Mouse (Mus musculus) hindbrain, embryonic 12.5 days (tissue): Measurements from ENCODE around the gene Traf2. TPM values are rescaled to one million over a fixed set of nuclear protein-coding genes. Genes with fewer than 3 reads are reported as not detected.
"Not testable (repeated sequence)": the region's sequence is repeated elsewhere in the genome, so short reads cannot be mapped to it uniquely, and the experiment has no call there.

Experiments
- ATAC-seq: fragments of 200-750 bp; cut with Nextera tagmentation; 2 replicates; pipeline ENCODE4 v1.8.0; 2017; ENCODE audit warnings: moderate TSS enrichment; ENCODE audit not compliant: low FRiP score
- H3K27ac ChIP-seq: fragments of 300-500 bp; sonication (generic); 2 replicates; pipeline ENCODE4 v1.5.1; 2016; ENCODE audit warnings: mild to moderate bottlenecking
- H3K27me3 ChIP-seq: fragments of 300-500 bp; sonication (generic); 2 replicates; pipeline ENCODE4 v1.6.1; 2016; ENCODE audit warnings: mild to moderate bottlenecking
- H3K36me3 ChIP-seq: fragments of 300-500 bp; sonication (generic); 2 replicates; pipeline ENCODE4 v1.6.1; 2016; ENCODE audit warnings: mild to moderate bottlenecking
- H3K4me1 ChIP-seq: fragments of 300-500 bp; sonication (generic); 2 replicates; pipeline ENCODE4 v1.6.1; 2016
- H3K4me2 ChIP-seq: fragments of 300-500 bp; sonication (generic); replicated peaks from 2 replicates; pipeline ENCODE4 v1.6.1; 2016; ENCODE audit warnings: mild to moderate bottlenecking
- H3K4me3 ChIP-seq: fragments of 300-500 bp; sonication (generic); 2 replicates; pipeline ENCODE4 v1.5.1; 2016; ENCODE audit warnings: mild to moderate bottlenecking
- H3K9ac ChIP-seq: fragments of 300-500 bp; sonication (generic); 2 replicates; pipeline ENCODE4 v1.6.1; 2016; ENCODE audit warnings: mild to moderate bottlenecking, moderate library complexity
- H3K9me3 ChIP-seq: fragments of 300-500 bp; sonication (generic); replicated peaks from 2 replicates; pipeline ENCODE4 v1.6.1; 2016; ENCODE audit warnings: mild to moderate bottlenecking
- WGBS: fragments of 180-500 bp; shearing (Covaris S2); methylation state at CpG from one replicate; pipeline ENCODE4 v1.1.7; 2016; 5-methylcytosine and 5-hydroxymethylcytosine counted together
- polyA plus RNA-seq: library from polyadenylated mRNA; unstranded; fragments of >200 nt; fragmentation: Nextera tagmentation; extraction: Ambion mirVana; gene quantifications from 2 replicates; pipeline ENCODE4 v1.2.1, GENCODE M21; 2016

Traf2 gene
- polyA plus RNA-seq, 1 experiment from 2014 or later = 29.6 TPM

GRCm38 (mm10) chr2:25553171-25553786, 6.5 kb upstream of the Traf2 start:
- not testable (repeated sequence) for ATAC-seq, H3K9me3 ChIP-seq, H3K36me3 ChIP-seq, H3K4me3 ChIP-seq, H3K27me3 ChIP-seq, H3K4me2 ChIP-seq, H3K27ac ChIP-seq, H3K9ac ChIP-seq, H3K4me1 ChIP-seq
- WGBS = 81% methylated on average over 4 of the region's 4 CpGs

GRCm38 (mm10) chr2:25551186-25551585, 4.4 kb upstream of the Traf2 start:
- Histone ChIP-seq H3K4me2 (no peak overlapping the region), H3K4me3 (no peak overlapping the region), H3K27ac (no peak overlapping the region), H3K36me3 (no peaks in the 10 kb centered on the region), H3K27me3 (no peaks in the 10 kb centered on the region), H3K9me3 (no peaks in the 10 kb centered on the region), H3K4me1 (peaks cover 4% of the 10 kb centered on the region), H3K9ac (no peak overlapping the region)
- 37% methylated on average over 5 of the region's 5 CpGs for WGBS
- no peak for ATAC-seq

- Histone ChIP-seq H3K27ac (no peak overlapping the region), H3K4me2 (no peak overlapping the region), H3K4me3 (no peak overlapping the region), H3K9ac (no peak overlapping the region), H3K36me3 (no peaks in the 10 kb centered on the region), H3K27me3 (no peaks in the 10 kb centered on the region), H3K4me1 (peaks cover 16% of the 10 kb centered on the region), H3K9me3 (no peaks in the 10 kb centered on the region)
- no peak for ATAC-seq
- WGBS = 78% methylated on average over 9 of the region's 9 CpGs
Measured at GRCm38 (mm10) chr2:25549021-25549991, 2.6 kb upstream of the Traf2 start.

DNA sequence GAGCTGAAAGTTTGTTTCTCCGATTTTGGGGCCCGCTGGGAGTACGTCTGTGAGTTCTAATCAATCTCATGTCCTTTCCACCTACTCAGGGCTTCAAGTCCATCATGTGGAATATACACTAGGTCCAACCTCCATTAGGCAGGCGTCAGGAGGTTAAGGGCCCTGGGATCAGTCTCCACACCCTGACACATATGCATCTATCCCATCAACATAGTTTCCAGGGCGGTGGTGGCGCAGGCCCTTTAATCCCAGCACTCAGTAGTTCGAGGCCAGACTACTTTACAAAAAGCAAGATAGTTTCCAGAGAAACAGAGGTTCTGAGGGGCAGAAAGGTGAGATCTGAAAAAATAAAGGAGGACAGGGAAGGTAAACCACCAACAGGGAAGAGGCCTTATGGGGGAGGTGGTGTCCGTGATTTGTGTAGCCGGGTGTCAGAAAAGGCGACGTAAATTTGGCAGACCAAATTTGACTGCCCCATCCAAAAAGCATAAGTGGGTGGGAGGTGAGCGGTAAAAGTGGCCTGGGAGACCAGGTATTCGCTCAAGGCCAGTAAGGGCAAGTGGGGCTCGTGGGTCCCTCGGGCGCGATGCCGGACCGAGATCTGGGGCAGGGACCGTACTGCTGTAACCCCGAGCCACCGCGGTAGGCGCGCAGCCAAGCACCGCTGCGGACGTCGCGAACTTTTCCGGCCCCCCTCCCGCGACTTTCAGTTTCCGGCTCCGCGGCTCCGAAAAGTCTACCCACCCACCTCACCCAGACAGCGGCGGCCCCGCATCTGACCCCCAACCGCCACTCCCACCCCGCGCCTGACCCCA, 537 bp downstream of the Traf2 start:
- peak overlapping the region; percentile 52; the same call in 1 of the 2 replicates for H3K27ac ChIP-seq
- peak overlapping the region; percentile 69 for H3K4me3 ChIP-seq

DNA sequence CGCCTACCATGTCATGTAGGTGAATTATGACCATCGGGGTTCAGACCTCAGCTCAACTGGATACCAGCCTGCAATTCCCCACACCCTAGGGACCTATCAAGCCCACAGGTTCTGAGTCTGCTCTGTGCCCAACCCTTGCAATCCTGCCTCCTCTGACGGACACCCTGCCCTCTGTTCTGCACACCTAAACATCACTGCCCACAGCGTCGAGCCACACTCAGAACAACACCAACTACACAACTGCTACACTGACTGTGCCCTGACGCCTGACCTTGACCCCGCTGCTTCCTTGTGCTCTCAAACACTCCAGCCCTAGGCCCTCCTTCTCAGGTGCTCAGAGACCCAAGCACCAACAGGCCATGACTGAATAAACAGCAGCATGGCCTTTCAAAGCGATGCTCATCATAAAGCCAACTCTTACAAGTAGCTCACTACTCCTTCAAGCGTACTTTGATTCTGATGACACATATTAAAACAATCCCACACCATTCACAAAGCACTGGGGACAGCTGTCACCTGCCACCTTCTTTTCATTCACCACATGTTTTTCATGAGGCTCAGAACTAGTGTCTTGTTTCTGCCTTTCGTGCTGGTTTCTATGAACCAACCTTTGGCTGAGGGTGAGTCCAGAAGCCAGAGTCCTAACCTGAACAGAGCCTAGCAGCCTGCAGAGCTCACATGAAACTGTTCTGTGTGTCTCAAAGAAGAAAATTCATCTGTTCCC, 4.9 kb downstream of the Traf2 start:
- Histone ChIP-seq H3K9ac (no peak overlapping the region), H3K36me3 (peaks cover 9% of the 10 kb centered on the region), H3K4me2 (no peak overlapping the region), H3K4me3 (no peak overlapping the region), H3K4me1 (peaks cover 17% of the 10 kb centered on the region), H3K27ac (no peak overlapping the region), H3K27me3 (no peaks in the 10 kb centered on the region), H3K9me3 (no peaks in the 10 kb centered on the region)
- no peak for ATAC-seq
- WGBS = 88% methylated on average over 10 of the region's 10 CpGs

More for the DNA sequence above, 537 bp downstream of the Traf2 start:
- Histone ChIP-seq H3K4me2 (peak overlapping the region; percentile 71), H3K9me3 (no peaks in the 10 kb centered on the region), H3K27me3 (no peaks in the 10 kb centered on the region), H3K9ac (peak overlapping the region; percentile 75), H3K36me3 (no peaks in the 10 kb centered on the region), H3K4me1 (peaks cover 20% of the 10 kb centered on the region)
- 11% methylated on average over 36 of the region's 43 CpGs for WGBS
- ATAC-seq = peak; percentile 79

- Histone ChIP-seq H3K4me1 (peaks cover 10% of the 10 kb centered on the region), H3K27me3 (no peaks in the 10 kb centered on the region), H3K36me3 (peaks cover 19% of the 10 kb centered on the region), H3K9me3 (no peaks in the 10 kb centered on the region), H3K4me2 (no peak overlapping the region), H3K27ac (no peak overlapping the region), H3K9ac (no peak overlapping the region), H3K4me3 (no peak overlapping the region)
- 91% methylated on average over 4 of the region's 4 CpGs for WGBS
- no peak for ATAC-seq
Measured at GRCm38 (mm10) chr2:25540541-25540948, 6.2 kb downstream of the Traf2 start.

DNA sequence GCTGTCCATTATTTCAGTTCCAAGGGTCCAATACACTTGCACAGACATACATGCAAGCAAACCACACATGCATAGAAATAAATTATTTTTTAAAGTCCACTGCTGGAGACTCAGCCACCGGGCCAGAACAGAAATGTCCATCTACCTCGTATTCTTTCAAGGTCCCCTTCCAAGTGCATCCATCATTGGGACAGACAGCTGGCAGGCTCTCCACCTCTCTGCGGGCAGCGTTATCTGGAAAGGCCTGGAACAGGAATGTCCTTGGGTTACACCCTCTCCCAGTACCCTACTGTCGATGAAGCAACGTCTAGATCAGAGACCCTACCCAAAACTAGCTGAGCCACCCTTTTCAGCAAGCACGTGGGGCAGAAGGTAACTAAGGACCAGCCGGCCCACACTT, 10.2 kb downstream of the Traf2 start:
- Histone ChIP-seq H3K36me3 (peaks cover 33% of the 10 kb centered on the region), H3K9ac (no peak overlapping the region), H3K4me3 (no peak overlapping the region), H3K9me3 (no peaks in the 10 kb centered on the region), H3K4me1 (0 out of 2 replicates have a peak, but pooled peaks cover under 1% of the 10 kb centered on the region), H3K27ac (no peak overlapping the region), H3K4me2 (no peak overlapping the region), H3K27me3 (no peaks in the 10 kb centered on the region)
- whole genome bisulfite sequencing = 93% methylated on average over 8 of the region's 8 CpGs
- no peak for ATAC-seq

- no peak overlapping the region for H3K27ac ChIP-seq
- no peak for ATAC-seq
- peaks cover 40% of the 10 kb centered on the region for H3K36me3 ChIP-seq
- 93% methylated on average over 2 of the region's 2 CpGs for WGBS
- no peak overlapping the region for H3K9ac ChIP-seq
- H3K27me3 ChIP-seq = no peaks in the 10 kb centered on the region
- H3K4me1 ChIP-seq = no peaks in the 10 kb centered on the region
- H3K4me3 ChIP-seq = no peak overlapping the region
- no peak overlapping the region for H3K4me2 ChIP-seq
- H3K9me3 ChIP-seq = no peaks in the 10 kb centered on the region
Measured at GRCm38 (mm10) chr2:25534866-25535182, 11.9 kb downstream of the Traf2 start.

DNA sequence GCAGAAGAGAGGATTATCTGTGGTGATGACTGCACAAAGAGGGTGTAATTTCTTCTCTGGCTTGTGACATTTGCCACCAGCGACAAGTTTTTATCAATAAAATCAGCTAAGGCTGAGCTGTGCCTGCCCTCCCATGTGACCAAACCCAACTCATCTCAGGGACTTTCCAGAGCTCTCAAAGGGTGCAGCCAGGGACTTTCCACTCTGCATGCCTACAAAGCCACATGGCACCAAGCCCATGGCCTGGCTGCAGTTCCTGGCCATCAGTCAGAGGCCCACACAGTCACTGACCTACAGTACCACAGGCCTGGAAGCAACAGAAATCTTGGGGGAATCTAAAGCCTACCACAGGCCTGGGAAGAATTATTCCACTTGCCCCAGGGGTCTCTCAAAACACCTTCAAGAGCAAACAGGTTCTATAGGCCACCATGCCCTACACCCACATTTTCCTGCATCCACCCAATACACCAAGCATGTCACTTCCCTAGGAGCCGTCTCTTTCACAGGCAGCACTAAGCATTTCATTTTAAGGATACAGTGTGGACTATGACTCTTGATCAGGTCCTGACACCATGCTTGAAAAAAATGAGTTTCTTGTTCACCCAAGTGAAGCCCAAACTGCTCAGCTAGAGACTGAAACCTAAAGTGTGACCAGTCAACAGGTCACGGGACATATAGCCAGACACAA, 12.4 kb downstream of the Traf2 start:
- H3K27me3 ChIP-seq = no peaks in the 10 kb centered on the region
- H3K4me3 ChIP-seq = no peak overlapping the region
- WGBS = 90% methylated on average over 3 of the region's 3 CpGs
- no peak for ATAC-seq
- no peaks in the 10 kb centered on the region for H3K9me3 ChIP-seq
- H3K27ac ChIP-seq = no peak overlapping the region
- H3K9ac ChIP-seq = no peak overlapping the region
- peaks cover 45% of the 10 kb centered on the region for H3K36me3 ChIP-seq
- H3K4me1 ChIP-seq = no peaks in the 10 kb centered on the region
- no peak overlapping the region for H3K4me2 ChIP-seq

- Histone ChIP-seq H3K27ac (no peak overlapping the region), H3K4me3 (no peak overlapping the region), H3K4me1 (no peaks in the 10 kb centered on the region), H3K9ac (no peak overlapping the region), H3K9me3 (no peaks in the 10 kb centered on the region), H3K4me2 (no peak overlapping the region), H3K27me3 (no peaks in the 10 kb centered on the region), H3K36me3 (peaks cover 50% of the 10 kb centered on the region)
- no peak for ATAC-seq
- WGBS = 87% methylated on average over 2 of the region's 2 CpGs
Measured at GRCm38 (mm10) chr2:25533707-25534106, 13.0 kb downstream of the Traf2 start.

DNA sequence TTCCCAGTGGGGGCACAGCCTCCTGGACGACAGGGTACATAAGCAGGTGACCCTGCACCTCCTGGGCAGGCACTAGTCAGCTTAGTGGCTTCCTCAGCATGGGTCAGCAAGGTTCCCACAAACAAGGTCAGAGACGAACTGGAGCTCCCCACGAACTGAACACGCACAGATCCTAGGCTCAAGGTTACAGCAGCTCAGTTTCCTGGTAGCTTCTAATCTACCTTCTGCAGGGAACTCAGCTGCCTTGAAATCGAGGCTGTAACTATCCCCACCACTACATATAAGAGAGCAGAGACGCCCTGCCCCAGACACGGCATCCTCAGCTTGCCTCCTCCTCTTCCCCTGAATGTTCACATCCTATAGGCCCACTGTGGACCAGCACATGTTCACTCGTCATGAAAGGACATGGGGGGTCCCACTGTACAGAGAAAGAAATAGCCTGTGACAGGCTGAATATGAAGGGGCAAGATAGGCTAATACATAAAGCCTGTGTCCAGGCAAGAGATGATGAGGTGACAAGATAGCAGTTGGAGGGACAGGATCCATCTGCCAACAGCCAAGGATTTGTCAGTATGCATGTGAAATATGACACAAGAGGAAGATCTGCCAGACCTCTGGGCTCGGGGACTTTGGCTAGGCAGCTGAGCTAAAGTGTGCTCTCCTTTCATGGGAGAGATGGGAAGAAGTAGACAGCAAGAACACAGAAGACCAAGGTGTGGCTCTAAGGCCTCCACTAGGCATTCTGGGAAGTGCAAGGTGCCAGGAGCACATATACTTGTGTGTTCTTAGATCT, 20.0 kb downstream of the Traf2 start:
- Histone ChIP-seq H3K9me3 (no peaks in the 10 kb centered on the region), H3K36me3 (peaks cover 85% of the 10 kb centered on the region), H3K4me3 (no peak overlapping the region), H3K27ac (no peak overlapping the region), H3K27me3 (no peaks in the 10 kb centered on the region), H3K9ac (no peak overlapping the region), H3K4me2 (no peak overlapping the region), H3K4me1 (no peaks in the 10 kb centered on the region)
- 88% methylated on average over 9 of the region's 9 CpGs for WGBS
- ATAC-seq = no peak
